Mouse (Mus musculus): ENCODE measurements at regions not wholly inside any gene's neighbourhood (a gene's known extent, or its start where the extent isn't known, plus 50 kb on each side); places are given as distances from the start of the nearest gene placed in this dataset.

GRCm38 (mm10) chr12:25264408-25264807 is 167.5 kb upstream of the Id2 start:
- Histone ChIP-seq H3K4me3 (ENCODE audit: low read depth, low read length) (no peak overlapping the region), H3K27me3 (ENCODE audit: control insufficient read depth, insufficient read depth, low read length) (no peaks in the 10 kb centered on the region), H3K4me2 (ENCODE audit: low read depth, low read length) (no peak overlapping the region), H3K36me3 (ENCODE audit: control insufficient read depth, insufficient read depth, low read length) (no peaks in the 10 kb centered on the region), H3K9me3 (ENCODE audit: control insufficient read depth, low read length) (no peaks in the 10 kb centered on the region), H3K9ac (replicated peaks; ENCODE audit: low read depth, low read length) (no peak overlapping the region), H3K4me1 (ENCODE audit: control insufficient read depth, insufficient read depth, low read length) (no peaks in the 10 kb centered on the region), H3K27ac (ENCODE audit: low read depth, low read length) (no peak overlapping the region)
- 91% methylated on average over 3 of the region's 3 CpGs for WGBS
- ATAC-seq (ENCODE audit: low read depth) = no peak

- no peaks in the 10 kb centered on the region for H3K27me3 ChIP-seq (ENCODE audit: control insufficient read depth, insufficient read depth, low read length)
- WGBS = 91% methylated on average over 3 of the region's 3 CpGs
Observed at GRCm38 (mm10) chr12:25262461-25262860, 165.5 kb upstream of the Id2 start.

GRCm38 (mm10) chr12:25259123-25259522 is 162.2 kb upstream of the Id2 start:
- H3K36me3 ChIP-seq (ENCODE audit: control insufficient read depth, insufficient read depth, low read length) = no peaks in the 10 kb centered on the region
- H3K27me3 ChIP-seq (ENCODE audit: control insufficient read depth, insufficient read depth, low read length) = no peaks in the 10 kb centered on the region
- H3K4me3 ChIP-seq (ENCODE audit: low read depth, low read length) = no peak overlapping the region
- no peak overlapping the region for H3K27ac ChIP-seq (ENCODE audit: low read depth, low read length)
- no peak for ATAC-seq (ENCODE audit: low read depth)
- 92% methylated on average over 2 of the region's 2 CpGs for WGBS
- no peaks in the 10 kb centered on the region for H3K4me1 ChIP-seq (ENCODE audit: control insufficient read depth, insufficient read depth, low read length)
- H3K9me3 ChIP-seq (ENCODE audit: control insufficient read depth, low read length) = no peaks in the 10 kb centered on the region
- no peak overlapping the region for H3K9ac ChIP-seq (replicated peaks; ENCODE audit: low read depth, low read length)
- H3K4me2 ChIP-seq (ENCODE audit: low read depth, low read length) = no peak overlapping the region

More at GRCm38 (mm10) chr12:25262461-25262860, 165.5 kb upstream of the Id2 start:
- Histone ChIP-seq H3K9ac (replicated peaks; ENCODE audit: low read depth, low read length) (no peak overlapping the region), H3K27ac (ENCODE audit: low read depth, low read length) (no peak overlapping the region), H3K36me3 (ENCODE audit: control insufficient read depth, insufficient read depth, low read length) (no peaks in the 10 kb centered on the region), H3K4me3 (ENCODE audit: low read depth, low read length) (no peak overlapping the region), H3K4me2 (ENCODE audit: low read depth, low read length) (no peak overlapping the region), H3K9me3 (ENCODE audit: control insufficient read depth, low read length) (no peaks in the 10 kb centered on the region), H3K4me1 (ENCODE audit: control insufficient read depth, insufficient read depth, low read length) (no peaks in the 10 kb centered on the region)
- no peak for ATAC-seq (ENCODE audit: low read depth)

GRCm38 (mm10) chr12:25256268-25256667 is 159.3 kb upstream of the Id2 start:
- H3K27me3 ChIP-seq (ENCODE audit: control insufficient read depth, insufficient read depth, low read length) = no peaks in the 10 kb centered on the region
- no peak overlapping the region for H3K27ac ChIP-seq (ENCODE audit: low read depth, low read length)
- peaks cover 2% of the 10 kb centered on the region; the same call in 1 of the 2 replicates for H3K9me3 ChIP-seq (ENCODE audit: control insufficient read depth, low read length)
- no peaks in the 10 kb centered on the region for H3K4me1 ChIP-seq (ENCODE audit: control insufficient read depth, insufficient read depth, low read length)
- H3K9ac ChIP-seq (replicated peaks; ENCODE audit: low read depth, low read length) = no peak overlapping the region
- no peak for ATAC-seq (ENCODE audit: low read depth)
- no peak overlapping the region for H3K4me2 ChIP-seq (ENCODE audit: low read depth, low read length)
- no peaks in the 10 kb centered on the region for H3K36me3 ChIP-seq (ENCODE audit: control insufficient read depth, insufficient read depth, low read length)
- 76% methylated on average over 6 of the region's 6 CpGs for WGBS
- H3K4me3 ChIP-seq (ENCODE audit: low read depth, low read length) = no peak overlapping the region

GRCm38 (mm10) chr12:25254716-25255115 is 157.8 kb upstream of the Id2 start:
- WGBS = 88% methylated on average over 6 of the region's 6 CpGs
- Histone ChIP-seq H3K4me1 (ENCODE audit: control insufficient read depth, insufficient read depth, low read length) (no peaks in the 10 kb centered on the region), H3K9me3 (ENCODE audit: control insufficient read depth, low read length) (peaks cover 2% of the 10 kb centered on the region; the same call in 1 of the 2 replicates), H3K36me3 (ENCODE audit: control insufficient read depth, insufficient read depth, low read length) (no peaks in the 10 kb centered on the region), H3K27me3 (ENCODE audit: control insufficient read depth, insufficient read depth, low read length) (no peaks in the 10 kb centered on the region), H3K9ac (replicated peaks; ENCODE audit: low read depth, low read length) (no peak overlapping the region), H3K4me2 (ENCODE audit: low read depth, low read length) (no peak overlapping the region), H3K4me3 (ENCODE audit: low read depth, low read length) (no peak overlapping the region), H3K27ac (ENCODE audit: low read depth, low read length) (no peak overlapping the region)
- ATAC-seq (ENCODE audit: low read depth) = no peak

GRCm38 (mm10) chr12:25252776-25253510 is 156.0 kb upstream of the Id2 start:
- no peaks in the 10 kb centered on the region for H3K36me3 ChIP-seq (ENCODE audit: control insufficient read depth, insufficient read depth, low read length)
- WGBS = 89% methylated on average over 6 of the region's 6 CpGs
- no peak for ATAC-seq (ENCODE audit: low read depth)

GRCm38 (mm10) chr12:25251411-25252171 is 154.7 kb upstream of the Id2 start:
- ATAC-seq (ENCODE audit: low read depth) = no peak
- Histone ChIP-seq H3K36me3 (ENCODE audit: control insufficient read depth, insufficient read depth, low read length) (no peaks in the 10 kb centered on the region), H3K9ac (replicated peaks; ENCODE audit: low read depth, low read length) (no peak overlapping the region), H3K4me3 (ENCODE audit: low read depth, low read length) (no peak overlapping the region), H3K27me3 (ENCODE audit: control insufficient read depth, insufficient read depth, low read length) (no peaks in the 10 kb centered on the region), H3K27ac (ENCODE audit: low read depth, low read length) (no peak overlapping the region), H3K9me3 (ENCODE audit: control insufficient read depth, low read length) (peaks cover 2% of the 10 kb centered on the region; the same call in 1 of the 2 replicates), H3K4me2 (ENCODE audit: low read depth, low read length) (no peak overlapping the region), H3K4me1 (ENCODE audit: control insufficient read depth, insufficient read depth, low read length) (no peaks in the 10 kb centered on the region)
- WGBS = 89% methylated on average over 4 of the region's 4 CpGs

More at GRCm38 (mm10) chr12:25252776-25253510, 156.0 kb upstream of the Id2 start:
- H3K27ac ChIP-seq (ENCODE audit: low read depth, low read length) = no peak overlapping the region
- peaks cover 2% of the 10 kb centered on the region; the same call in 1 of the 2 replicates for H3K9me3 ChIP-seq (ENCODE audit: control insufficient read depth, low read length)
- no peaks in the 10 kb centered on the region for H3K27me3 ChIP-seq (ENCODE audit: control insufficient read depth, insufficient read depth, low read length)
- no peak overlapping the region for H3K4me3 ChIP-seq (ENCODE audit: low read depth, low read length)
- H3K4me2 ChIP-seq (ENCODE audit: low read depth, low read length) = no peak overlapping the region
- no peaks in the 10 kb centered on the region for H3K4me1 ChIP-seq (ENCODE audit: control insufficient read depth, insufficient read depth, low read length)
- H3K9ac ChIP-seq (replicated peaks; ENCODE audit: low read depth, low read length) = no peak overlapping the region

GRCm38 (mm10) chr12:25250881-25251280 is 153.9 kb upstream of the Id2 start:
- no peaks in the 10 kb centered on the region for H3K36me3 ChIP-seq (ENCODE audit: control insufficient read depth, insufficient read depth, low read length)
- H3K27ac ChIP-seq (ENCODE audit: low read depth, low read length) = no peak overlapping the region
- ATAC-seq (ENCODE audit: low read depth) = no peak
- WGBS = 26% methylated on average over 3 of the region's 3 CpGs
- no peak overlapping the region for H3K4me2 ChIP-seq (ENCODE audit: low read depth, low read length)
- H3K4me3 ChIP-seq (ENCODE audit: low read depth, low read length) = no peak overlapping the region
- H3K27me3 ChIP-seq (ENCODE audit: control insufficient read depth, insufficient read depth, low read length) = no peaks in the 10 kb centered on the region
- H3K9me3 ChIP-seq (ENCODE audit: control insufficient read depth, low read length) = peaks cover 2% of the 10 kb centered on the region; the same call in 1 of the 2 replicates
- H3K4me1 ChIP-seq (ENCODE audit: control insufficient read depth, insufficient read depth, low read length) = no peaks in the 10 kb centered on the region
- H3K9ac ChIP-seq (replicated peaks; ENCODE audit: low read depth, low read length) = no peak overlapping the region
